Mouse (Mus musculus) CH12.LX (cell line): ENCODE results near the gene Nebl.

Source experiments
- CHD2 ChIP-seq: IDR thresholded peaks from 2 replicates; pipeline ENCODE4 v1.6.1; 2011; ENCODE audit warnings: low read length, improper control_type of control experiment
- CTCF ChIP-seq, 2 experiments: IDR thresholded peaks in 1 of 2; conservative IDR thresholded peaks in 1 of 2; 2 replicates each; pipeline ENCODE4 v1.5.1; 2011 to 2012; ENCODE audit warnings: low read depth in 2 of 2, low read length in 2 of 2, improper control_type of control experiment in 1 of 2, inconsistent platforms in 1 of 2, mild to moderate bottlenecking in 1 of 2, moderate library complexity in 1 of 2
- EP300 ChIP-seq: IDR thresholded peaks from 2 replicates; pipeline ENCODE4 v1.6.1; 2011; ENCODE audit warnings: low read length, improper control_type of control experiment
- KAT2A ChIP-seq: IDR thresholded peaks from 2 replicates; pipeline ENCODE4 v1.6.1; 2012; ENCODE audit warnings: low read length, improper control_type of control experiment, inconsistent platforms; ENCODE audit not compliant: insufficient replicate concordance
- MAFK ChIP-seq: IDR thresholded peaks from 2 replicates; pipeline ENCODE4 v1.6.1; 2011; ENCODE audit warnings: low read length, improper control_type of control experiment; ENCODE audit not compliant: insufficient replicate concordance
- TCF12 ChIP-seq: IDR thresholded peaks from 2 replicates; pipeline ENCODE4 v1.6.1; 2014; ENCODE audit warnings: low read depth, mild to moderate bottlenecking, inconsistent platforms, low read length, improper control_type of control experiment

DNA sequence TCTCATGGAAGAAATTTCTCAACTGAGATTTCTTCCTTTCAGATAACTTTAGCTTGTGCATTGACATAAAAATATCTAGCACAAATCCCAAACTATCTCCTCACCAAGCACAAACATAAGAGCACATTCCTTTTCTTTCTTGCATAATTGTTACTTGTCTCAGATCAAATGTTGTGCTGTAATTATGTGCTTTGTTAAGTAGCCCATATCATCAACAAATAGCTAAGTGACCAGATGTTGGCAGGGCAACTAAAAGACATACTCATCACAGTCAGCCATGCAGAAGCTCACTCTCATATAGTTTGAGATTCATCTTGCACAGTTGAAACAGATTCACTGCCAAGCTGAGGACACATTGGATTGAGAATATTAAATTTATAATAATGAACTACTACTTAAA is 282.9 kb downstream of the Nebl start:
- no peak for TF ChIP-seq CHD2
- TF ChIP-seq KAT2A = no peak
- TF ChIP-seq CTCF (conservative IDR thresholded peaks at IDR 0.05 in 1 of 2, IDR thresholded peaks at IDR 0.05 in 1 of 2; ENCODE audit: low read depth in 2 of 2, low read length in 2 of 2) = no peak
- no peak for TF ChIP-seq EP300
- no peak for TF ChIP-seq MAFK
- TF ChIP-seq TCF12 = no peak
